Mouse (Mus musculus) G1E (cell line): Measurements from ENCODE around the gene Vps4b. TPM values are rescaled to one million over a fixed set of nuclear protein-coding genes. Genes with fewer than 3 reads are reported as not detected.

ENCODE experiments used
- ATAC-seq: 2 replicates; pipeline ENCODE4 v1.8.0; 2016; ENCODE audit warnings: mild to moderate bottlenecking; ENCODE audit not compliant: insufficient number of reproducible peaks, poor library complexity, low FRiP score, severe bottlenecking; ENCODE audit errors: extremely low read depth
- DNase-seq: peaks from one replicate; pipeline ENCODE4 v3.0.0; 2012; ENCODE audit warnings: low spot score
- H3K27me3 ChIP-seq: 2 replicates; pipeline ENCODE4 v1.6.1; 2012; ENCODE audit warnings: mild to moderate bottlenecking, low read length, inconsistent platforms; ENCODE audit not compliant: insufficient read depth
- H3K36me3 ChIP-seq: replicated peaks from 2 replicates; pipeline ENCODE3; 2012; ENCODE audit warnings: mild to moderate bottlenecking, inconsistent platforms
- H3K4me1 ChIP-seq: 2 replicates; pipeline ENCODE4 v1.6.1; 2012; ENCODE audit warnings: low read depth, low read length, inconsistent platforms, mixed read lengths; ENCODE audit not compliant: insufficient read depth
- H3K4me3 ChIP-seq: 2 replicates; pipeline ENCODE4 v1.5.1; 2012; ENCODE audit warnings: low read depth, mild to moderate bottlenecking, inconsistent platforms, low read length, moderate library complexity, mixed read lengths
- H3K9me3 ChIP-seq: replicated peaks from 2 replicates; pipeline ENCODE4 v1.6.1; 2012; ENCODE audit warnings: inconsistent platforms
- CTCF ChIP-seq: IDR thresholded peaks from 2 replicates; pipeline ENCODE4 v1.5.1; 2012; ENCODE audit warnings: low read depth, low read length, inconsistent platforms, mixed read lengths
- GATA1 ChIP-seq: IDR thresholded peaks from 2 replicates; pipeline ENCODE4 v1.6.1; 2012; ENCODE audit warnings: borderline replicate concordance, low read length, inconsistent platforms, mixed read lengths
- GATA2 ChIP-seq: IDR thresholded peaks from 2 replicates; pipeline ENCODE4 v1.6.1; 2012; ENCODE audit warnings: low read depth, low read length, inconsistent platforms, borderline replicate concordance
- POLR2AphosphoS5 ChIP-seq: IDR thresholded peaks from 2 replicates; pipeline ENCODE4 v1.6.1; 2012; ENCODE audit warnings: low read depth, low read length, inconsistent platforms; ENCODE audit not compliant: insufficient replicate concordance
- TAL1 ChIP-seq: conservative IDR thresholded peaks from 2 replicates; pipeline ENCODE4 v1.6.1; 2012; ENCODE audit warnings: low read depth, low read length, inconsistent platforms, mixed read lengths
- polyA plus RNA-seq: library from polyadenylated mRNA; stranded (reverse); fragments of >175 nt; gene quantifications from 2 replicates; pipeline ENCODE4 v1.2.3, GENCODE M21; 2012
- total RNA-seq, 2 experiments: library from RNA; stranded (forward) in 1 of 2; stranded (reverse) in 1 of 2; fragments of 200-1000 nt in 1 of 2; fragments of >200 nt in 1 of 2; fragmentation: Nextera tagmentation in 1 of 2; gene quantifications; 2 replicates each; pipeline ENCODE4 v1.2.3; 2014 to 2017

The Vps4b gene
- total and polyA plus RNA-seq, 3 experiments = 51.7 to 219 (median 174) TPM

DNA sequence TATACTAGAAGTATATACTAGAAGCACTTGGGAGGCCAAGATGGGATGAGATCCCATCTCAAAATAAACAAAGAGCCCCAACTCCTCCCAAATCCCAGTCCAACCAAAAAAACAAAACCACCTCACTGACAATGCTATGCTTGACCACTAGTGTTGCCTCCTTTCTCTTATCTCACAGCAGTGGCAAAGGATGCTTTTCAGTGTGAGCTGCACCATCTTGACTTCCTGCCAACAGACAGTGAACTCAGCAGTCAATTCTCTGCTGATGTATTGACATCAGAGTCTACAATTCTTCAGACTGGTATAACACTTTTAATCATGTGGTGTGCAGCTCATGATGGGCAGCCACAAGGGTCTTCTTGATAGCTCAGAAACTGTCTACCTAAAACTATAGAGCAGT is 27.8 kb downstream of the Vps4b start:
- Histone ChIP-seq H3K4me3 (no peak overlapping the region), H3K27me3 (no peaks in the 10 kb centered on the region), H3K36me3 (peaks cover 84% of the 10 kb centered on the region), H3K4me1 (no peaks in the 10 kb centered on the region), H3K9me3 (no peaks in the 10 kb centered on the region)
- DNase-seq (no peak), ATAC-seq (no peak)
- TF ChIP-seq POLR2AphosphoS5 (no peak), GATA2 (no peak), GATA1 (no peak), TAL1 (no peak), CTCF (no peak)

DNA sequence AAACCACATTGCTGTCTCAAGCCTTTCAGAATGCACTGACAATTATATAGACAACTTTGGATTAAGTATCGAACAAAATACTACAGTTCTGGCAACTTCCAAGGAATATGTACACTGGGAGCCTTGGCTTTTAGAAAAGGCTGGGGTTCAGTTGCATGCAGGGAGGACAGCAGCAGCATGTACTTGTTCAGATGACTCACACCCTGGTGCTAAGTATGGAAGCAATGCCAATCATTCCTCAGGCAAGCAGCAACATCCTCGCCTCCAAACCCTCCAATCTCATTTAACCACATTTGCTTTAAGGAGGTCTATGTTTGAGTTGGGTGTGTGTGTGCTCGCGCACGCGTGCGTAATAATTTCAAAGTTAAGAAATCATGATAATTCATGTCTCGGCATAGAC is 30.8 kb downstream of the Vps4b start:
- Histone ChIP-seq H3K9me3 (no peaks in the 10 kb centered on the region), H3K4me3 (no peak overlapping the region), H3K27me3 (no peaks in the 10 kb centered on the region), H3K4me1 (no peaks in the 10 kb centered on the region), H3K36me3 (peaks cover 76% of the 10 kb centered on the region)
- TF ChIP-seq GATA2 = no peak
- TF ChIP-seq GATA1 = no peak
- no peak for TF ChIP-seq CTCF
- TF ChIP-seq POLR2AphosphoS5 = no peak
- TF ChIP-seq TAL1 = no peak
- ATAC-seq (no peak), DNase-seq (no peak)

DNA sequence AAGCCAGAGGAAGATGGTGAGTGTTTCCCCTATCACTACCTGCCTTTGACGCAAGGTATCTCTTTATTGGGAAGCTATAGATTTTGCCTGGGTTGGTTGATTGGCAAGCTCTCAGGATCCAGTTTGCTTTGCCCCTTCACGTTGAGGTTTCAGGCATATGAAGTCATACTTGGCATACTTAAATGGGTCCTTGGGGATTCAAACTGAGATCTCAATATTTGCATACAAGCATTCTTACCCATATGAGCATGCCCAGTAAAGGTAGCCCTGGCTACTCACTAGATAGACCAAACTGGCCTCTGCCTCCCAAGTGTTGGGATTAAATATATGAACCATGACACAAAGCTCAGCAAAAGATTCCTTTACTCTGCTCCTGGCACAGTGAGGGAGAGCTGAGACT is 31.7 kb downstream of the Vps4b start:
- no peak for DNase-seq
- Histone ChIP-seq H3K9me3 (no peaks in the 10 kb centered on the region), H3K4me1 (peaks cover 6% of the 10 kb centered on the region; the same call in 1 of the 2 replicates), H3K4me3 (no peak overlapping the region), H3K27me3 (no peaks in the 10 kb centered on the region), H3K36me3 (peaks cover 67% of the 10 kb centered on the region)
- ATAC-seq = no peak
- no peak for TF ChIP-seq CTCF
- no peak for TF ChIP-seq TAL1
- TF ChIP-seq POLR2AphosphoS5 = no peak
- no peak for TF ChIP-seq GATA1
- TF ChIP-seq GATA2 = no peak

DNA sequence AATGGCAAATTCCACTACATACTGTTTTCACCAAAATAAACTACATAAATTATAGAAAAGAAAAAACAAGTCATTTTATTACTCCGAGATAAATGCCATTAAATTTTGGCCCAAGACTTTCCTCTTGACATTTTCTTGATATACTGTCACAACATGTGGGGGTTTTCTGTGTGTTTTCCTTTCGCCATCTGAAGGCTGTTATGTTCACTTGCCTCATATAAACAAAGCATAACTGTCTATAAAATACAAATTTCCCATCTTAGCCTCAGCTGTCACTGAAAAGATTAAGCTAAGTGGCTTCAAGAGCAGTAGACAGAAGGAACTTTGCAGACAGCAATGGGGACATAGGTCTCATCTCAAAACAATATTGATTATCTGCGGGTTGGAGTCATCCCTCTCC is 32.2 kb downstream of the Vps4b start:
- ATAC-seq = no peak
- TF ChIP-seq GATA1 = no peak
- no peak for TF ChIP-seq CTCF
- TF ChIP-seq GATA2 = no peak
- TF ChIP-seq TAL1 = no peak
- no peak for TF ChIP-seq POLR2AphosphoS5
- peaks cover 63% of the 10 kb centered on the region for H3K36me3 ChIP-seq

DNA sequence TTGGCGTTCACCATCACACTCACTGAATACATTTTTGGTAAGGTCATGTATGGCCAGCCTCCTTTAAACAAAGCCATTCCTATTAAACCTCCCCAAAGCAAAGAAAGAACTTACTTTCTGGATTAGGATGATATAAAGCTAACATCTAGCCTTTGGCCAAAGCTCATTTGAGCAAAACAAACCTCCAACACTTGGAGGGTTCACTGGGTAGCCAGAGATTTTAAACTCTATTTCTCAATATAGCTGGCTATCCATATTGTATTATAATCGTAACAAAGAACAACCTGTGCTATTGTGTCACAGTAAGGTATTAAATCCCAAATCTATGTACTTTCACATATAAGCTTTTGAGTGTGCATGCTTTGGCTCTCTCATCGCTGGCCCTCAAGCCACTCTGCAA is 35.8 kb downstream of the Vps4b start:
- no peak for TF ChIP-seq TAL1
- no peak for TF ChIP-seq GATA2
- TF ChIP-seq POLR2AphosphoS5 = no peak
- TF ChIP-seq CTCF = no peak
- TF ChIP-seq GATA1 = no peak
- no peaks in the 10 kb centered on the region for H3K27me3 ChIP-seq
- H3K4me3 ChIP-seq = no peak overlapping the region
- ATAC-seq = no peak
- no peaks in the 10 kb centered on the region for H3K9me3 ChIP-seq
- DNase-seq = no peak
- H3K36me3 ChIP-seq = peaks cover 48% of the 10 kb centered on the region
- H3K4me1 ChIP-seq = peaks cover 32% of the 10 kb centered on the region

More for the DNA sequence above, 32.2 kb downstream of the Vps4b start:
- H3K4me3 ChIP-seq = no peak overlapping the region
- no peaks in the 10 kb centered on the region for H3K27me3 ChIP-seq
- H3K9me3 ChIP-seq = no peaks in the 10 kb centered on the region
- no peak for DNase-seq
- H3K4me1 ChIP-seq = peaks cover 8% of the 10 kb centered on the region

DNA sequence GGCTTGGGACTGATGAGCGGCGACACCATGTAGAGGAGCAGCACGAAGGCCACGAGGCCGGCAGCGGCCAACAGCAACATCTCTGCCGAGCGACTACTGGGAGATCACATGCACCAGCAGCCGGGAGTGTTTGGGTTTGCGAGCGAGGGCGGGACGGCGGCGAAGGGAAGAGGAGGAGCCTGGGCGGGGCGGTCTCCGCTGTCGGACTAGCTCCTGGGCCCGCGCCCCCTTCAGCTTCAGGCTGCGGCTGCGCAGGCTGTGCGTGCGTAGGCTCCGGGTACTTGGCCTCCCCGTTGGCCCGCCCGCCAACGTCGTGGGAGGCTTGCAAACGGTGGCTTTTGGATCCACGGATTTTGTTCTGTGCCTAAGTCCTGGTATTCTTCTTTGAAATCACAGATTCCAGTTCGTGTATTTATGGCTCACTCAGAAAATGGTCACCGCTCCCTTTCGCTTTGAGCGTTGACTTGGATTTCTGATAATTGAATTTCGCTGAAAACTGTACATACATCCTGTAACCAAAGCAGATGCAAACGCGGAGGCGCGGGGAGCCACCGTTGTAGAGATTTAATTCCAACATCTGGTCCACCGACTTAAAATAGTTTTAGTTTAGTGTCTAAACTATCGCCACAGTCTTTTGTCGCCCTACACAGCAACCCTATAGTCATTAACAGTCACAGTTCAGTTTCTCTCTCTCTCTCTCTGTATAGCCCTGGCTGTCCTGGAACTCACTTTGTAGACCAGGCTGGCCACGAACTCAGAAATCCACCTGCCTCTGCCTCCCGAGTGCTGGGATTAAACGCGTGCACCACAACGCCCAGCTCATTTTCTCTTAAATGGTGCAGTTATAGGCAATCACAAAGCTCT is 36.7 kb downstream of the Vps4b start, which contains the start of gene Kdsr:
Gene Kdsr, minus strand, starts transcription at position 156 of the 864 bp plus-strand sequence.
- TF ChIP-seq GATA2 (no peak), TAL1 (no peak), GATA1 (no peak), POLR2AphosphoS5 (no peak; the same call in 1 of the 2 replicates), CTCF (no peak)
- Histone ChIP-seq H3K4me3 (peak within 1 kb of the TSS; percentile 85), H3K9me3 (no peaks in the 10 kb centered on the region), H3K36me3 (peaks cover 48% of the 10 kb centered on the region), H3K4me1 (peaks cover 32% of the 10 kb centered on the region), H3K27me3 (no peaks in the 10 kb centered on the region)
- DNase-seq = peak; percentile 98
- peak; percentile 86 for ATAC-seq
